Comparison of ENCODE assay signal across 9 mouse cellular contexts in the genomic region with DNA sequence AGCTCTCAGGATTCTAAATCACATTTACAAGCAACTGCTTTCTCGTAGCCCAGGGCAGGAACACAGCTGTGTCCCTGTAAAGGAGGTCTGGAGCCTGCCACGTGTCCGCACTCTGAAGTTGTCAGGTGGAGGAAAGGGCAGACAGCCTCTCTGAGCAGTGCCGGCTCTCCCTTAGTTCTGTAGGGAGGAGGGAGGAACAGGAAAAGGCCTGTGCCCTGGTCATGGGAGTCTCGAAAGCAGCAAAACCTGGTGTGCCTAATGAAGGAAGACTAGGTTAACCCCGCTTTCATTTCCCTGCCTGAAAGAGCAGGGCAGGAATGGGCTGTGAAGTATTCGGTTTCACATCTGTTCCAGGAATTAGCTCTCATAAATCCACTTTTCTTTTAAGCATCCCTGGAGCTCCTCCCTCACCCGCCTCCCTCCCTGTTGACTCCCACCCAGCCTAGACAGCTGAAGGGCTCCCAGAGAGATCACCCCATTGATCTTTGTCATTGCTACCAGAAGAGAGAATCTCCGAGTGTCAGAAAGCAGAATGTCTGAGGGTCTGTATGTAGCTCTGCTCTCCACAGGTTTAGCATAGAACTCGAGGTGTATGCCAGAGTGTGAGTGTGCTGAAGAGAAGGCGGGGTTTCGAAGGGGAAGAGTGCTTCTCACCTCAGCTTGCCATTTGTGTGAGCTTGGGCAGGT. TPM values are rescaled to one million over a fixed set of nuclear protein-coding genes. Genes with fewer than 3 reads are reported as not detected.
DNase-seq lines count a peak whose midpoint lies in the region; ATAC-seq lines count a peak whose summit lies in the region.
"Had no signal": no experiment of that assay in that cellular context is flagged by ENCODE, and none has a peak within 500 bp of the region (broad histone marks: within the 10 kb centered on the region; RNA-seq: fewer than 3 reads in every experiment).

No protein-coding gene starts in this region.

- no peaks in the 10 kb centered on the region for H3K9me3 ChIP-seq in intestine, embryonic 16.5 days (ENCODE audit: control insufficient read depth, low read length)
- no peaks in the 10 kb centered on the region for H3K9me3 ChIP-seq in stomach, embryonic 14.5 days (ENCODE audit: control insufficient read depth, low read depth, low read length)
- H3K9me3 ChIP-seq: liver, embryonic 13.5 days had no signal

- DNase-seq in adrenal gland, adult 8-10 months, result peak; percentile 22
- no peak for DNase-seq in adrenal gland, adult 18-20 months (ENCODE audit: low spot score in 2 of 2)
- peak; percentile 17 to 31 for DNase-seq in lung, adult 18-20 months
- no peak for DNase-seq in lung, postnatal 10 days
- DNase-seq in cerebellum, adult 9-11 months, result no peak
- no peak for DNase-seq in ovary, postnatal 14 days (ENCODE audit: low spot score)
- DNase-seq: liver, embryonic 13.5 days had no signal

- H3K27ac ChIP-seq in intestine, embryonic 16.5 days (ENCODE audit: low read length), result no peak overlapping the region
- no peak overlapping the region for H3K27ac ChIP-seq in stomach, embryonic 14.5 days (ENCODE audit: low read length)
- H3K27ac ChIP-seq: liver, embryonic 13.5 days had no signal

- WGBS in intestine, embryonic 16.5 days, result 32% methylated on average over 12 of the region's 12 CpGs
- WGBS in stomach, embryonic 14.5 days, result 29% methylated on average over 12 of the region's 12 CpGs

- no peaks in the 10 kb centered on the region for H3K36me3 ChIP-seq in intestine, embryonic 16.5 days (ENCODE audit: control insufficient read depth, insufficient read depth, low read length)
- no peaks in the 10 kb centered on the region for H3K36me3 ChIP-seq in stomach, embryonic 14.5 days (ENCODE audit: control insufficient read depth, insufficient read depth, low read length)
- H3K36me3 ChIP-seq: liver, embryonic 13.5 days had no signal

- peaks cover 12% of the 10 kb centered on the region for H3K4me1 ChIP-seq in intestine, embryonic 16.5 days (ENCODE audit: control insufficient read depth, insufficient read depth, low read length)
- no peaks in the 10 kb centered on the region for H3K4me1 ChIP-seq in stomach, embryonic 14.5 days (ENCODE audit: control insufficient read depth, insufficient read depth, low read length)

- peak; percentile 50; the same call in 1 of the 2 replicates for ATAC-seq in intestine, embryonic 16.5 days
- peak; percentile 72; the same call in 1 of the 2 replicates for ATAC-seq in stomach, embryonic 14.5 days (ENCODE audit: insufficient number of reproducible peaks, insufficient read depth, low FRiP score, low read depth)

- H3K4me2 ChIP-seq in intestine, embryonic 16.5 days (ENCODE audit: low read depth, low read length), result no peak overlapping the region
- H3K4me2 ChIP-seq in stomach, embryonic 14.5 days (replicated peaks; ENCODE audit: low read depth, low read length), result no peak overlapping the region
- H3K4me2 ChIP-seq: liver, embryonic 13.5 days had no signal

- no peak overlapping the region for H3K9ac ChIP-seq in intestine, embryonic 16.5 days (ENCODE audit: low read depth, low read length)
- H3K9ac ChIP-seq in stomach, embryonic 14.5 days (replicated peaks; ENCODE audit: low read depth, low read length), result no peak overlapping the region
- H3K9ac ChIP-seq: liver, embryonic 13.5 days had no signal

- no peaks in the 10 kb centered on the region for H3K27me3 ChIP-seq in intestine, embryonic 16.5 days (replicated peaks; ENCODE audit: control insufficient read depth, insufficient read depth, low read length)
- no peaks in the 10 kb centered on the region for H3K27me3 ChIP-seq in stomach, embryonic 14.5 days (ENCODE audit: control insufficient read depth, insufficient read depth, low read length)
- H3K27me3 ChIP-seq: liver, embryonic 13.5 days had no signal

- H3K4me3 ChIP-seq in intestine, embryonic 16.5 days (ENCODE audit: low read length), result no peak overlapping the region
- H3K4me3 ChIP-seq in stomach, embryonic 14.5 days (ENCODE audit: low read depth, low read length), result no peak overlapping the region
- H3K4me3 ChIP-seq: liver, embryonic 13.5 days had no signal

RNA-seq across cellular contexts. Expression of gene Tgfb3, which starts 41.5 kb away (rescaled TPM):
- 10 to 100 TPM in 3 of 4 experiments, 1 to 10 TPM in 1; 10.0 to 14.8 (median 12.0) TPM for total RNA-seq in adrenal gland, adult 8-10 months (2022)
- 10 to 100 TPM in 1 of 2 experiments, 1 to 10 TPM in 1; 8.7 to 13.7 TPM for total RNA-seq in adrenal gland, adult 18-20 months (2021)
- polyA plus RNA-seq in intestine, embryonic 16.5 days (2015; fragmentation: Nextera tagmentation; extraction: Ambion mirVana), result 19.0 and 20.6 TPM in 2 replicates
- 27.5 and 29.6 TPM in 2 replicates for polyA plus RNA-seq in stomach, embryonic 14.5 days (2014; fragmentation: Nextera tagmentation; extraction: Ambion mirVana)

RNA-seq across cellular contexts. Expression of gene Ift43, which starts 45.0 kb away (rescaled TPM):
- 10 to 100 TPM; 27.3 to 37.7 (median 31.4) TPM for total RNA-seq in adrenal gland, adult 8-10 months (2022)
- total RNA-seq in adrenal gland, adult 18-20 months (2021), result 10 to 100 TPM; 22.6 to 26.2 TPM
- 65.0 and 66.7 TPM in 2 replicates for polyA plus RNA-seq in intestine, embryonic 16.5 days (2015; fragmentation: Nextera tagmentation; extraction: Ambion mirVana)
- 73.5 and 74.5 TPM in 2 replicates for polyA plus RNA-seq in stomach, embryonic 14.5 days (2014; fragmentation: Nextera tagmentation; extraction: Ambion mirVana)

Comparison
In these comparisons a context has a peak if more than half of its experiments do, and no peak if none do; other contexts are left out.
1. DNase-seq: peak in adrenal gland, adult 8-10 months (single experiment) and lung, adult 18-20 months (2 of 2); none in adrenal gland, adult 18-20 months (0 of 2), lung, postnatal 10 days (single experiment), cerebellum, adult 9-11 months (single experiment) and ovary, postnatal 14 days (single experiment).